Mouse (Mus musculus) neural tube, embryonic 11.5 days (tissue): Measurements from ENCODE around the gene Prkcb. TPM values are rescaled to one million over a fixed set of nuclear protein-coding genes. Genes with fewer than 3 reads are reported as not detected.

Experiments used
- ATAC-seq: fragments of 200-750 bp; cut with Nextera tagmentation; 2 replicates; pipeline ENCODE4 v1.8.0; 2017; ENCODE audit warnings: moderate number of reproducible peaks, mild to moderate bottlenecking, moderate TSS enrichment, moderate library complexity; ENCODE audit not compliant: insufficient read depth, low FRiP score, low TSS enrichment
- DNase-seq: peaks from one replicate; pipeline ENCODE4 v3.0.0-alpha.2; 2015; ENCODE audit warnings: low spot score
- H3K27ac ChIP-seq: fragments of 300-500 bp; sonication (generic); 2 replicates; pipeline ENCODE4 v1.5.1; 2014; ENCODE audit warnings: low read depth, mild to moderate bottlenecking, low read length
- H3K27me3 ChIP-seq: fragments of 300-500 bp; sonication (generic); 2 replicates; pipeline ENCODE4 v1.6.1; 2014; ENCODE audit warnings: mild to moderate bottlenecking, low read length, mixed read lengths; ENCODE audit not compliant: control insufficient read depth, insufficient read depth
- H3K36me3 ChIP-seq: fragments of 300-500 bp; sonication (generic); 2 replicates; pipeline ENCODE4 v1.6.1; 2014; ENCODE audit warnings: mild to moderate bottlenecking, low read length, moderate library complexity, mixed read lengths; ENCODE audit not compliant: control insufficient read depth, insufficient read depth
- H3K4me1 ChIP-seq: fragments of 300-500 bp; sonication (generic); 2 replicates; pipeline ENCODE4 v1.6.1; 2014; ENCODE audit warnings: low read length, mixed read lengths; ENCODE audit not compliant: control insufficient read depth, insufficient read depth
- H3K4me2 ChIP-seq: fragments of 300-500 bp; sonication (generic); 2 replicates; pipeline ENCODE4 v1.6.1; 2014; ENCODE audit warnings: low read depth, mild to moderate bottlenecking, moderate library complexity
- H3K4me3 ChIP-seq: fragments of 300-500 bp; sonication (generic); 2 replicates; pipeline ENCODE4 v1.5.1; 2014; ENCODE audit warnings: low read depth, low read length
- H3K9ac ChIP-seq: fragments of 300-500 bp; sonication (generic); 2 replicates; pipeline ENCODE4 v1.6.1; 2014; ENCODE audit warnings: mild to moderate bottlenecking, low read length
- H3K9me3 ChIP-seq: fragments of 300-500 bp; sonication (generic); 2 replicates; pipeline ENCODE4 v1.6.1; 2016; ENCODE audit warnings: low read length; ENCODE audit not compliant: control insufficient read depth
- WGBS: fragments of 180-500 bp; shearing (Covaris S2); extraction: QIAGEN DNeasy Blood & Tissue Kit; methylation state at CpG from one replicate; pipeline ENCODE4 v1.1.7; 2014; 5-methylcytosine and 5-hydroxymethylcytosine counted together
- polyA plus RNA-seq: library from polyadenylated mRNA; unstranded; fragments of >200 nt; fragmentation: Nextera tagmentation; extraction: Ambion mirVana; gene quantifications from 2 replicates; pipeline ENCODE4 v1.2.1, GENCODE M21; 2014

Gene Prkcb
- polyA plus RNA-seq, 1 experiment from 2014 or later, result 13.4 TPM

DNA sequence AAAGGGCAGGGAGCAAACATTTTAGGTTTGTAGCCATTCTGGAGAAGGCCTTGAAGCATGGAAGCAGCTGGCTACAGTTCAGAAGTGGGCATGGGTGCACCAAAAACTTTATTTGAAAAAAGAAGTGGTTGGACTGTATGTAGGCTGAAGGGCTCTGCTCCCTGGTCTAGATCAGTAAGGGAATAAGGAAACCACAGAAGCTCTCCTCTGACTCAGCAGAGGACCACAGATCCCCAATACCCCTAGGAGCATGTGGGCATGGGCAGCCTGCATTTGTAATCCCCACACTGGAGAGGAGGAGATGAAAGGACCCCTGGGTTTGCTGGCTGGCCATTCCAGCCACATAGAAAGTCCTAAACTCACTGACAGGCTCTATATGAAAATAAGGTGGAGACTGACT, 88.3 kb downstream of the Prkcb start:
- Histone ChIP-seq H3K4me2 (no peak overlapping the region), H3K27ac (no peak overlapping the region), H3K9ac (no peak overlapping the region), H3K9me3 (no peaks in the 10 kb centered on the region), H3K36me3 (no peaks in the 10 kb centered on the region), H3K4me1 (no peaks in the 10 kb centered on the region), H3K27me3 (no peaks in the 10 kb centered on the region), H3K4me3 (no peak overlapping the region)
- ATAC-seq (no peak), DNase-seq (no peak)

DNA sequence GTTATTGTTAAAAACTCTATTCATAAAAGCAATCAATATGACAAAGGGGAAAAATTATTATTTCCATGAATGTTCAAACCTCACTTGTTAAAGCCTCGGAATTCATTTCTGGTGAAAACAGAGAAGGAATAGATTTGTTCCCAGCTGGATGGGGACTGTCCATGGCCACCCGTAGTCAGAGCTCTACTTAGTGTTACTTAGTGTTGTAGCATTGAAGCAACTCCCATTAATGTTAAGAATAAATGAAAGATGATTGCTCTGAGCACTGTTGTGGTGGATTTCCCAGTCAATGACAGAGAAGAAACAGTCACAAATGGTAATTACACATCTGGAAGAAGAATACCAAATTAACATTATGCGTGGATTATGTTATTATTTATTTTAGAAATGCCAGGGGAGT, 89.4 kb downstream of the Prkcb start:
- H3K4me1 ChIP-seq, result no peaks in the 10 kb centered on the region
- H3K4me3 ChIP-seq, result no peak overlapping the region
- no peaks in the 10 kb centered on the region for H3K36me3 ChIP-seq
- DNase-seq (no peak), ATAC-seq (no peak)
- WGBS, result 84% methylated on average over 3 of the region's 3 CpGs
- H3K4me2 ChIP-seq, result no peak overlapping the region
- no peaks in the 10 kb centered on the region for H3K27me3 ChIP-seq
- no peak overlapping the region for H3K9ac ChIP-seq
- no peak overlapping the region for H3K27ac ChIP-seq
- no peaks in the 10 kb centered on the region for H3K9me3 ChIP-seq

DNA sequence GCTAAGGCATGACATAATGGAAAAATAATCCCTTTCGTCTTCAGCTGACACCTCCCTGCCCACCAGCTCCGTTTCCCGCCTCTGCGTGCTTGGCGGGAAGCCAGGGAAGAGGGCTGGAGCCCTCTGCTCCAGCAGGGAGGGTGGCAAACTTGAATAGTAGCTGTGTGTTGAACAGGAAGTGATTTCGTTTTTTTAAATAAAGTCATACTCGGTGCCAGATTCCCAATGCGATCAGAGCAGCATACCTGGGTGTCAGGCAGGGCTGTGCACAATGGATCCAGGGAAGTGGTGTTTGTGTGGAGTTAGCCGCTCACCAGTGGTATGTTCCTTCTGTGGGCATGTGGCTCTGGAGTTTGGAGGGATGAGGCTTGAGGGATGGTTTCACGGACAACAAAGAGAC, 89.9 kb downstream of the Prkcb start:
- DNase-seq (peak; percentile 25), ATAC-seq (no peak)
- Histone ChIP-seq H3K4me2 (no peak overlapping the region), H3K9ac (no peak overlapping the region), H3K9me3 (no peaks in the 10 kb centered on the region), H3K4me1 (no peaks in the 10 kb centered on the region), H3K27me3 (no peaks in the 10 kb centered on the region), H3K4me3 (no peak overlapping the region), H3K27ac (no peak overlapping the region), H3K36me3 (no peaks in the 10 kb centered on the region)
- WGBS, result 69% methylated on average over 10 of the region's 10 CpGs

DNA sequence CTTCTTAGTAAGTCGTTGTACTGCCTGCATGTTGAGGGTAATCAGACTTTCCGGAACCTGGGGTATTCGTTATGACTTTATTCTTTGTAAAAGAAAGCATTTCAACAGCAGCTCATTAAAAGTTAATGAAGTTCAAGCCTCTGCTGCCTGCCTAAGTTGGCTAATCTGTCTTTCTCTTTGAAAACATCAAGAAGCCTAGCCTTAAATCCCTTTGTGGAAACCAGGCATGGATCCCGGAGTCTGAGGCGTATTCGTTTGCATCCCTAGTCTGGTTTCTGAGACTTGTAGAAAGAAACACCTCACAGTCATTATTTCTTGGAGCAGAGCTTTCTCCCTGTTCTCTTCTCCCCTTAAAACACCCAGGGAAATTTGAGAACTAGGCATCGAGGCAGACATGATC, 90.7 kb downstream of the Prkcb start:
- H3K9ac ChIP-seq, result no peak overlapping the region
- 83% methylated on average over 7 of the region's 7 CpGs for WGBS
- DNase-seq (no peak), ATAC-seq (no peak)
- no peak overlapping the region for H3K4me2 ChIP-seq
- H3K36me3 ChIP-seq, result no peaks in the 10 kb centered on the region
- H3K4me1 ChIP-seq, result no peaks in the 10 kb centered on the region
- H3K27ac ChIP-seq, result no peak overlapping the region
- H3K27me3 ChIP-seq, result no peaks in the 10 kb centered on the region
- no peak overlapping the region for H3K4me3 ChIP-seq
- H3K9me3 ChIP-seq, result no peaks in the 10 kb centered on the region

DNA sequence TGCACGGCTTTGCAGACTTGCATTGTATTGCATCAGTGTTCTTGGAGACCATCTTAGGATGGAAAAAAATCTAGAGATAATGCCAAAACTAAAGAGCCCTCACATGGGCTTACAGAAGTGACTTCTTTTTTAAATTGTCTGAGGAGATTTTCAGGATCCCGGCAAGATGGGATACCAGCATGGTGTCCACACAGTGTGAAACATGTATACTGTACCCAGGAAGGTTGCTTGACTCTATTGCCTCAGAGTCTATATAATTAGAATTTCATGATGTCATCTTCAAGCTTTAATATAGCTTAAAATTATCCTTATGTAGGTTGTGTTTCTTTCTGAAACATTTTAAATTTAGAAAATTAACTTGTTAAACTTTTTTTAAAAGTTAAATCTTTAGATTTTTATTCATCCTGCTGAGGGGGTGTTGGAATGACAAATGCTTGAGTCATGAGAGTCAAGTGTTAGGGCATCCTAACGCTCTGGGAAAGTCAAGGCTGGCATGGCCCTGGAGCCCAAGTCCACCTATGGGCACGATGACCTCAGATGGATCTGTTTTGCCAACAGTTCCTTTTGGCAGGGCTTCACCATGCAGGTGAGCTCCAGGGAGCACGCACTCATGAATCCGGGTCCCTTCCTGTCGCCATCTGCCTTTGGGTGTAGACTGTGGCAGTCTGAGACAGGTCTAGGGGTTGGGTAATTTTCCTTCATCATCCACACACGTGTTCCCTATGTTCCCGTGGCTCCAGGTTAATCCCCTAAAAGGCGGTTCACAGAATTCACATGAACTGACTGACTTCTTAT, 92.0 kb downstream of the Prkcb start:
- Histone ChIP-seq H3K27ac (no peak overlapping the region), H3K27me3 (no peaks in the 10 kb centered on the region), H3K9me3 (no peaks in the 10 kb centered on the region), H3K4me2 (no peak overlapping the region), H3K4me3 (no peak overlapping the region), H3K9ac (no peak overlapping the region), H3K4me1 (no peaks in the 10 kb centered on the region), H3K36me3 (no peaks in the 10 kb centered on the region)
- WGBS, result 93% methylated on average over 10 of the region's 10 CpGs
- ATAC-seq (no peak), DNase-seq (no peak)

DNA sequence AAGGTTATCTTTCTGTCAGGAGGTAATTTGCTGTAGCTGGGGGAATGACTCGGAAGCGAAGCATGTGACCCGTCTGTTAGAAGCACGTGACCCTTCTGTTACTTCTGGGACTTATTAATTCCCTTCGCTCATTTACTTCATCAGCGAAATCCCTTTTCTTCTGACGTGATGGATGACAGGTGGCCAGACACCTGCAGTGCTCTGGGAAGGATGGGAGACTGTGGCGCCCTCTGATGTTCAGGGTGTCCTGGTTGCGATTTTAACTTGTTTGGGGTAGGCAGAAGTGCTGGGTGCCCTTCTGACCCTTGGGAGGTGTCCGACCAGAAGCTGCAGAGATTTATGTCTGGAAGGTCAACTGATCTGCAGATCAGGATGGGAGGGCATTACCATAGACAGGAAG, 93.0 kb downstream of the Prkcb start:
- Histone ChIP-seq H3K27ac (no peak overlapping the region), H3K4me2 (no peak overlapping the region), H3K9ac (no peak overlapping the region), H3K9me3 (no peaks in the 10 kb centered on the region), H3K4me1 (no peaks in the 10 kb centered on the region), H3K27me3 (no peaks in the 10 kb centered on the region), H3K36me3 (no peaks in the 10 kb centered on the region), H3K4me3 (no peak overlapping the region)
- ATAC-seq (no peak), DNase-seq (no peak)
- WGBS, result 56% methylated on average over 10 of the region's 10 CpGs

DNA sequence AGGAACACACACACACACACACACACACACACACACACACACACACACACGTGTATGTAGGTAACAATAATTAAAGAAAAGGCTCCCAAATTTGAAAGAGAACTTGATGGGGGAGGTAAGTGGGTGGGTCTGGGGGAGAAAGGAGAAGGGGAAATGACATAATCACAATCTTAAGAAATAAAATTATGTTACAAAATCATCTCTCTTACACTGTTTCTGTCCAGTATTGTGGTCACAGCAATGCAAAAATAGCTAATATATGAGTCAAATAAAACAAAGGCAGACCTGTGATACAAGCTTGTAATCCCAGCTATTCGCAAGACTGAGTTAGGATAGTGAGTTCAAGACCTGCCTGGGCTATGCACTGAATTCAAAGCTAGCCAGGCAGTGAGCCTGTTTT, 94.7 kb downstream of the Prkcb start:
- Histone ChIP-seq H3K9me3 (no peaks in the 10 kb centered on the region), H3K4me3 (no peak overlapping the region), H3K4me1 (no peaks in the 10 kb centered on the region), H3K27ac (no peak overlapping the region), H3K4me2 (no peak overlapping the region), H3K27me3 (no peaks in the 10 kb centered on the region), H3K36me3 (no peaks in the 10 kb centered on the region), H3K9ac (no peak overlapping the region)
- DNase-seq (no peak), ATAC-seq (no peak)
- 75% methylated on average over 2 of the region's 2 CpGs for WGBS

DNA sequence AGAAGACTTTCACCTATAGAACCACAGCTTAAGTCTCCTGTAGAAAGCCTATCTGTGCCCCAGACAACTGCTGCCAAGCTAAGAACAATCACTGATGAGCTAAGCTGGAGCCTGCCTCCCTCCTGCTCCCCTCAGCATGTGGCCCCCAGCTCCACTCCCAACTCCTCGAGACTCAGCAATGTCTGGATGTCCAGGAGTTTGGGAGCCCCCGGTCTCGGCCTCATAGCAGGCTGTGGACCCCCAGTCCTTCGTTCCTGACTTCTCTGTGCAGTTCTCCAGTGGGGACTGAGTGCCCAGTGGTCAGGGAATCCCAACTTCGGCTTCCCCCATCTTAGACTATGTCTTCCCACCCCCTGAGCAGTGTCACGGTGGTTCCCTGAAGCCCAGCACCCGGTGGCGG, 96.3 kb downstream of the Prkcb start:
- no peaks in the 10 kb centered on the region for H3K9me3 ChIP-seq

DNA sequence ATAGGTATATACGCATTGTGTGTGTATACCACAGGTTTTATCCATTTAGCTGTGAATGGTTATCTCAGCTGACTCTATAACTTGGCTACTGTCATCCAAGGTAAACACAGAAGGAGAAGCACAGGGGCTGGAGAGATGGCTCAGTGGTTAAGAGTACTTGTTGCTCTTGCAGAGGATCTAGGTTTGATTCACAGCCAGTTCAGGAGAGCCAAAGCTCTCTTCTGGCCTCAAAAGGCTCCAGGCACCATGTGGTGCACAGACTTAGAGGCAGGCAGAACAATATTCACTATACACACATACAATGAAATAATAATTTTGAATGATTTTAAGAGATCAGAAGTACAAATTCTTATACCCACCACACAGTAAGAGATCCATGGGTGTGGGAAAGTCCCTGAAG, 98.0 kb downstream of the Prkcb start:
- Histone ChIP-seq H3K4me2 (no peak overlapping the region), H3K4me1 (peaks cover 3% of the 10 kb centered on the region; the same call in 1 of the 2 replicates), H3K9ac (no peak overlapping the region), H3K9me3 (no peaks in the 10 kb centered on the region), H3K36me3 (no peaks in the 10 kb centered on the region), H3K27me3 (no peaks in the 10 kb centered on the region), H3K4me3 (no peak overlapping the region), H3K27ac (no peak overlapping the region)
- 93% methylated on average over 1 of the region's 1 CpGs for WGBS
- no peak for ATAC-seq
- no peak for DNase-seq

More for the DNA sequence above, 96.3 kb downstream of the Prkcb start:
- Histone ChIP-seq H3K4me2 (no peak overlapping the region), H3K27me3 (no peaks in the 10 kb centered on the region), H3K36me3 (no peaks in the 10 kb centered on the region), H3K4me1 (0 out of 2 replicates have a peak, but pooled peaks cover 3% of the 10 kb centered on the region), H3K9ac (no peak overlapping the region), H3K27ac (no peak overlapping the region), H3K4me3 (no peak overlapping the region)
- ATAC-seq (no peak), DNase-seq (no peak)
- WGBS, result 87% methylated on average over 8 of the region's 8 CpGs
